Mouse (Mus musculus) spleen, adult 2 months (tissue): ENCODE data around the gene Ppm1a.

Source experiments
- CTCF ChIP-seq: fragments of 200-500 bp; IDR thresholded peaks from 2 replicates; pipeline ENCODE4 v1.5.1; 2011; ENCODE audit warnings: mild to moderate bottlenecking, inconsistent platforms; ENCODE audit not compliant: insufficient read depth, insufficient read length, insufficient replicate concordance; ENCODE audit errors: extremely low read depth
- POLR2A ChIP-seq: fragments of 200-500 bp; IDR thresholded peaks from 2 replicates; pipeline ENCODE4 v1.6.1; 2011; ENCODE audit warnings: low read depth, low read length, inconsistent platforms

- TF ChIP-seq CTCF (no peak), POLR2A (no peak)
Observed at GRCm38 (mm10) chr12:72828846-72829556, 71.7 kb downstream of the Ppm1a start.
